Mouse (Mus musculus): Measurements from ENCODE around the gene Hoxb5.

Hoxb5 gene

GRCm38 (mm10) chr11:96288455-96289221 is 14.5 kb upstream of the Hoxb5 start:
- DNase-seq: no peak

- no peak for DNase-seq
Measured at GRCm38 (mm10) chr11:96289293-96289692, 13.8 kb upstream of the Hoxb5 start.

GRCm38 (mm10) chr11:96289837-96290236 is 13.3 kb upstream of the Hoxb5 start:
- no peak for DNase-seq

- no peak for DNase-seq
Measured at GRCm38 (mm10) chr11:96290705-96291355, 12.3 kb upstream of the Hoxb5 start.

- DNase-seq: no peak
Measured at GRCm38 (mm10) chr11:96291681-96292564, 11.2 kb upstream of the Hoxb5 start, which contains the start of gene Hoxb6. Gene Hoxb6 (plus strand): TSS chr11:96292476.

- no peak for DNase-seq
Measured at GRCm38 (mm10) chr11:96292565-96293301, 10.4 kb upstream of the Hoxb5 start.

GRCm38 (mm10) chr11:96293302-96293921 is 9.7 kb upstream of the Hoxb5 start:
- DNase-seq: no peak

- DNase-seq: peak; percentile 78 to 86
Measured at GRCm38 (mm10) chr11:96294245-96295091, 8.7 kb upstream of the Hoxb5 start.

GRCm38 (mm10) chr11:96295092-96295835 is 7.9 kb upstream of the Hoxb5 start:
- no peak for DNase-seq

- no peak for DNase-seq
Measured at GRCm38 (mm10) chr11:96296997-96297396, 6.1 kb upstream of the Hoxb5 start.

- no peak for DNase-seq
Measured at GRCm38 (mm10) chr11:96297428-96297827, 5.7 kb upstream of the Hoxb5 start.

GRCm38 (mm10) chr11:96297968-96298635 is 5.0 kb upstream of the Hoxb5 start:
- DNase-seq: no peak

GRCm38 (mm10) chr11:96298895-96299667 is 4.1 kb upstream of the Hoxb5 start:
- DNase-seq: peak; percentile 68 to 83

- DNase-seq: no peak
Measured at GRCm38 (mm10) chr11:96299781-96300180, 3.4 kb upstream of the Hoxb5 start.

- DNase-seq: no peak
Measured at GRCm38 (mm10) chr11:96300354-96301063, 2.6 kb upstream of the Hoxb5 start.

GRCm38 (mm10) chr11:96301064-96301431 is 2.1 kb upstream of the Hoxb5 start:
- no peak for DNase-seq

GRCm38 (mm10) chr11:96301837-96302236 is 1.3 kb upstream of the Hoxb5 start:
- peak; percentile 68 to 90 for DNase-seq

All from lung, postnatal 4 days (tissue).